Mouse (Mus musculus) midbrain, embryonic 11.5 days (tissue): ENCODE measurements around the gene AC129217.1. TPM values are rescaled to one million over a fixed set of nuclear protein-coding genes. Genes with fewer than 3 reads are reported as not detected.
"Not testable (repeated sequence)": the region's sequence is repeated elsewhere in the genome, so short reads cannot be mapped to it uniquely, and the experiment has no call there.

ENCODE experiments used
- ATAC-seq: fragments of 200-750 bp; cut with Nextera tagmentation; 2 replicates; pipeline ENCODE4 v1.8.0; 2017; ENCODE audit warnings: moderate TSS enrichment, moderate library complexity; ENCODE audit not compliant: low FRiP score
- DNase-seq: peaks from one replicate; pipeline ENCODE4 v3.0.0; 2015; ENCODE audit warnings: low spot score; ENCODE audit errors: missing footprints
- H3K27ac ChIP-seq: fragments of 300-500 bp; sonication (generic); 2 replicates; pipeline ENCODE4 v1.5.1; 2014; ENCODE audit warnings: low read depth, low read length
- H3K27me3 ChIP-seq: fragments of 300-500 bp; sonication (generic); 2 replicates; pipeline ENCODE4 v1.6.1; 2014; ENCODE audit warnings: mild to moderate bottlenecking, low read length, moderate library complexity, mixed read lengths; ENCODE audit not compliant: control insufficient read depth, insufficient read depth
- H3K36me3 ChIP-seq: fragments of 300-500 bp; sonication (generic); 2 replicates; pipeline ENCODE4 v1.6.1; 2014; ENCODE audit warnings: mild to moderate bottlenecking, low read length, moderate library complexity, mixed read lengths; ENCODE audit not compliant: control insufficient read depth, insufficient read depth
- H3K4me1 ChIP-seq: fragments of 300-500 bp; sonication (generic); 2 replicates; pipeline ENCODE4 v1.6.1; 2014; ENCODE audit warnings: low read length; ENCODE audit not compliant: control insufficient read depth, insufficient read depth
- H3K4me2 ChIP-seq: fragments of 300-500 bp; sonication (generic); 2 replicates; pipeline ENCODE4 v1.6.1; 2014; ENCODE audit warnings: mild to moderate bottlenecking, moderate library complexity
- H3K4me3 ChIP-seq: fragments of 300-500 bp; sonication (generic); 2 replicates; pipeline ENCODE4 v1.5.1; 2014; ENCODE audit warnings: low read depth, low read length
- H3K9ac ChIP-seq: fragments of 300-500 bp; sonication (generic); 2 replicates; pipeline ENCODE4 v1.6.1; 2014; ENCODE audit warnings: low read length
- H3K9me3 ChIP-seq: fragments of 300-500 bp; sonication (generic); 2 replicates; pipeline ENCODE4 v1.6.1; 2016; ENCODE audit warnings: low read length; ENCODE audit not compliant: control insufficient read depth
- WGBS: fragments of 180-500 bp; shearing (Covaris S2); extraction: QIAGEN DNeasy Blood & Tissue Kit; methylation state at CpG from one replicate; pipeline ENCODE4 v1.1.7; 2014; 5-methylcytosine and 5-hydroxymethylcytosine counted together
- polyA plus RNA-seq: library from polyadenylated mRNA; unstranded; fragments of >200 nt; fragmentation: Nextera tagmentation; extraction: Ambion mirVana; gene quantifications from 2 replicates; pipeline ENCODE4 v1.2.1, GENCODE M21; 2014

AC129217.1 gene
- polyA plus RNA-seq, 1 experiment from 2014 or later = not detected

- H3K4me2 ChIP-seq = peak overlapping the region; percentile 95
- H3K27me3 ChIP-seq = no peaks in the 10 kb centered on the region
- peak overlapping the region; percentile 98 for H3K27ac ChIP-seq
- peak overlapping the region; percentile 100 for H3K4me3 ChIP-seq
- H3K4me1 ChIP-seq = peaks cover 33% of the 10 kb centered on the region
- DNase-seq (peak; percentile 89), ATAC-seq (peak; percentile 33)
- WGBS = 1% methylated on average over 37 of the region's 48 CpGs
- no peaks in the 10 kb centered on the region for H3K9me3 ChIP-seq
- H3K9ac ChIP-seq = peak overlapping the region; percentile 98
- H3K36me3 ChIP-seq = peaks cover 13% of the 10 kb centered on the region; the same call in 1 of the 2 replicates
Measured at GRCm38 (mm10) chr19:8820424-8820956, 9.1 kb upstream of the AC129217.1 start.

GRCm38 (mm10) chr19:8821146-8821545 lies 8.4 kb upstream of the AC129217.1 start:
- peak overlapping the region; percentile 95 for H3K4me2 ChIP-seq
- ATAC-seq (no peak), DNase-seq (peak; percentile 84)
- peaks cover 15% of the 10 kb centered on the region for H3K36me3 ChIP-seq
- no peak overlapping the region for H3K27ac ChIP-seq
- no peaks in the 10 kb centered on the region for H3K9me3 ChIP-seq
- no peaks in the 10 kb centered on the region for H3K27me3 ChIP-seq
- peak overlapping the region; percentile 100 for H3K4me3 ChIP-seq
- H3K4me1 ChIP-seq = peaks cover 33% of the 10 kb centered on the region
- peak overlapping the region; percentile 98 for H3K9ac ChIP-seq
- 2% methylated on average over 7 of the region's 7 CpGs for WGBS

GRCm38 (mm10) chr19:8822696-8823095 lies 6.9 kb upstream of the AC129217.1 start:
- H3K36me3 ChIP-seq = peaks cover 26% of the 10 kb centered on the region
- 69% methylated on average over 8 of the region's 8 CpGs for WGBS
- ATAC-seq = no peak
- peak overlapping the region; percentile 22; the same call in 1 of the 2 replicates for H3K9ac ChIP-seq
- H3K27ac ChIP-seq = no peak overlapping the region
- H3K4me3 ChIP-seq = peak overlapping the region; percentile 100
- H3K9me3 ChIP-seq = no peaks in the 10 kb centered on the region
- DNase-seq = no peak
- peaks cover 24% of the 10 kb centered on the region for H3K4me1 ChIP-seq
- H3K27me3 ChIP-seq = no peaks in the 10 kb centered on the region
- peak overlapping the region; percentile 95 for H3K4me2 ChIP-seq

- DNase-seq (no peak), ATAC-seq (no peak)
- 92% methylated on average over 8 of the region's 8 CpGs for WGBS
- H3K9ac ChIP-seq = no peak overlapping the region
- no peak overlapping the region for H3K4me2 ChIP-seq
- H3K4me1 ChIP-seq = no peaks in the 10 kb centered on the region
- no peaks in the 10 kb centered on the region for H3K27me3 ChIP-seq
- no peaks in the 10 kb centered on the region for H3K9me3 ChIP-seq
- H3K4me3 ChIP-seq = no peak overlapping the region
- H3K36me3 ChIP-seq = peaks cover 49% of the 10 kb centered on the region
- no peak overlapping the region for H3K27ac ChIP-seq
Measured at GRCm38 (mm10) chr19:8830664-8831063, 1.1 kb downstream of the AC129217.1 start.

GRCm38 (mm10) chr19:8831262-8831661 lies 1.7 kb downstream of the AC129217.1 start:
- WGBS = 88% methylated on average over 11 of the region's 11 CpGs
- Histone ChIP-seq H3K27ac (no peak overlapping the region), H3K4me2 (no peak overlapping the region), H3K9ac (no peak overlapping the region), H3K4me1 (no peaks in the 10 kb centered on the region), H3K4me3 (no peak overlapping the region), H3K36me3 (peaks cover 45% of the 10 kb centered on the region), H3K9me3 (no peaks in the 10 kb centered on the region), H3K27me3 (no peaks in the 10 kb centered on the region)
- ATAC-seq (no peak), DNase-seq (peak; percentile 84)

GRCm38 (mm10) chr19:8832971-8833370 lies 3.4 kb downstream of the AC129217.1 start:
- peaks cover 34% of the 10 kb centered on the region for H3K36me3 ChIP-seq
- no peak overlapping the region for H3K9ac ChIP-seq
- H3K9me3 ChIP-seq = no peaks in the 10 kb centered on the region
- 90% methylated on average over 4 of the region's 4 CpGs for WGBS
- DNase-seq (no peak), ATAC-seq (no peak)
- H3K4me3 ChIP-seq = no peak overlapping the region
- H3K27ac ChIP-seq = no peak overlapping the region
- H3K27me3 ChIP-seq = no peaks in the 10 kb centered on the region
- peaks cover under 1% of the 10 kb centered on the region; the same call in 1 of the 2 replicates for H3K4me1 ChIP-seq
- no peak overlapping the region for H3K4me2 ChIP-seq

- not testable (repeated sequence) for H3K9me3 ChIP-seq, H3K27ac ChIP-seq, H3K9ac ChIP-seq, ATAC-seq, H3K27me3 ChIP-seq, H3K4me2 ChIP-seq, H3K4me3 ChIP-seq
- peaks cover 13% of the 10 kb centered on the region for H3K36me3 ChIP-seq
- DNase-seq = peak; percentile 86
- 96% methylated on average over 10 of the region's 10 CpGs for WGBS
- peaks cover 27% of the 10 kb centered on the region for H3K4me1 ChIP-seq
Measured at GRCm38 (mm10) chr19:8836327-8836726, 6.8 kb downstream of the AC129217.1 start.

- Histone ChIP-seq H3K27me3 (no peaks in the 10 kb centered on the region), H3K4me2 (peak within 1 kb of the TSS; percentile 80), H3K27ac (peak within 1 kb of the TSS; percentile 86), H3K4me1 (peaks cover 27% of the 10 kb centered on the region), H3K9ac (peak within 1 kb of the TSS; percentile 74), H3K9me3 (no peaks in the 10 kb centered on the region), H3K4me3 (peak within 1 kb of the TSS; percentile 46), H3K36me3 (peaks cover 12% of the 10 kb centered on the region)
- DNase-seq = peak; percentile 98
- peak; percentile 79 for ATAC-seq
- 1% methylated on average over 38 of the region's 38 CpGs for WGBS
Measured at GRCm38 (mm10) chr19:8837251-8837791, 7.7 kb downstream of the AC129217.1 start, which contains the start of gene Bscl2. Gene Bscl2, plus strand, starts transcription at chr19:8837467.

GRCm38 (mm10) chr19:8838041-8838730 lies 8.6 kb downstream of the AC129217.1 start:
- DNase-seq (no peak), ATAC-seq (peak; percentile 11; the same call in 1 of the 2 replicates)
- peaks cover 27% of the 10 kb centered on the region for H3K4me1 ChIP-seq
- peak overlapping the region; percentile 86 for H3K27ac ChIP-seq
- H3K4me2 ChIP-seq = peak overlapping the region; percentile 80
- 16% methylated on average over 15 of the region's 15 CpGs for WGBS
- peaks cover 7% of the 10 kb centered on the region for H3K36me3 ChIP-seq
- H3K9ac ChIP-seq = peak overlapping the region; percentile 74
- no peaks in the 10 kb centered on the region for H3K9me3 ChIP-seq
- peak overlapping the region; percentile 46 for H3K4me3 ChIP-seq
- no peaks in the 10 kb centered on the region for H3K27me3 ChIP-seq
